Mouse (Mus musculus) MEL (cell line): Measurements from ENCODE around the gene P2ry13. TPM values are rescaled to one million over a fixed set of nuclear protein-coding genes. Genes with fewer than 3 reads are reported as not detected.
A peak's percentile ranks its signal among the peaks of the same experiment; 100 is the strongest.

ENCODE experiments used
- DNase-seq: peaks from one replicate; pipeline ENCODE4 v3.0.0; 2011; ENCODE audit warnings: low read depth, low spot score
- H3K27ac ChIP-seq: 2 replicates; pipeline ENCODE4 v1.5.1; 2012; ENCODE audit warnings: low read depth, mild to moderate bottlenecking, control low read depth, low read length, moderate library complexity; ENCODE audit not compliant: control insufficient read depth
- H3K27me3 ChIP-seq, 2 experiments: fragments of 150-350 bp in 1 of 2; sonication (generic) in 1 of 2; 2 replicates each; pipeline ENCODE4 v1.6.1; 2012; ENCODE audit warnings: low read length in 2 of 2, mild to moderate bottlenecking in 2 of 2, improper control_type of control experiment in 1 of 2, moderate library complexity in 1 of 2; ENCODE audit not compliant: insufficient read depth in 2 of 2, control insufficient read depth in 1 of 2
- H3K36me3 ChIP-seq, 2 experiments: 2 replicates each; pipeline ENCODE4 v1.6.1; 2012 to 2014; ENCODE audit warnings: low read length in 2 of 2, improper control_type of control experiment in 1 of 2, inconsistent platforms in 1 of 2, mild to moderate bottlenecking in 1 of 2; ENCODE audit not compliant: insufficient read depth in 2 of 2, control insufficient read depth in 1 of 2
- H3K4me1 ChIP-seq, 2 experiments: fragments of 150-350 bp in 1 of 2; sonication (generic) in 1 of 2; 2 replicates each; pipeline ENCODE4 v1.6.1; 2012; ENCODE audit warnings: low read length in 2 of 2, improper control_type of control experiment in 1 of 2, mild to moderate bottlenecking in 1 of 2; ENCODE audit not compliant: insufficient read depth in 2 of 2, control insufficient read depth in 1 of 2
- H3K4me3 ChIP-seq, 2 experiments: fragments of 150-350 bp in 1 of 2; sonication (generic) in 1 of 2; 2 replicates each; pipeline ENCODE4 v1.5.1; 2012; ENCODE audit warnings: low read depth in 2 of 2, low read length in 2 of 2, mild to moderate bottlenecking in 2 of 2, moderate library complexity in 2 of 2, control low read depth in 1 of 2, improper control_type of control experiment in 1 of 2; ENCODE audit not compliant: control insufficient read depth in 1 of 2, insufficient read depth in 1 of 2
- H3K79me2 ChIP-seq: 2 replicates; pipeline ENCODE4 v1.6.1; 2012; ENCODE audit warnings: mild to moderate bottlenecking, low read length, moderate library complexity; ENCODE audit not compliant: control insufficient read depth, poor library complexity, insufficient read depth
- H3K9ac ChIP-seq: 2 replicates; pipeline ENCODE4 v1.6.1; 2012; ENCODE audit warnings: low read depth, mild to moderate bottlenecking, control low read depth, low read length, moderate library complexity; ENCODE audit not compliant: control insufficient read depth, poor library complexity, severe bottlenecking
- H3K9me3 ChIP-seq: fragments of 150-350 bp; sonication (generic); replicated peaks from 2 replicates; pipeline ENCODE4 v1.6.1; 2012; ENCODE audit warnings: mild to moderate bottlenecking, low read length, improper control_type of control experiment, moderate library complexity; ENCODE audit not compliant: insufficient read depth
- BHLHE40 ChIP-seq: IDR thresholded peaks from 2 replicates; pipeline ENCODE4 v1.6.1; 2012; ENCODE audit warnings: low read depth, mild to moderate bottlenecking, inconsistent platforms, low read length, improper control_type of control experiment, borderline replicate concordance
- CHD1 ChIP-seq: IDR thresholded peaks from 2 replicates; pipeline ENCODE4 v1.6.1; 2012; ENCODE audit warnings: low read depth, mild to moderate bottlenecking, inconsistent platforms, low read length, improper control_type of control experiment
- CHD2 ChIP-seq: IDR thresholded peaks from 2 replicates; pipeline ENCODE4 v1.6.1; 2011; ENCODE audit warnings: low read length, improper control_type of control experiment
- CTCF ChIP-seq, 3 experiments: IDR thresholded peaks in 2 of 3; conservative IDR thresholded peaks in 1 of 3; 2 replicates each; pipeline ENCODE4 v1.5.1; 2011 to 2012; ENCODE audit warnings: low read length in 3 of 3, low read depth in 2 of 3, mild to moderate bottlenecking in 2 of 3, improper control_type of control experiment in 1 of 3, inconsistent platforms in 1 of 3, mixed read lengths in 1 of 3, moderate library complexity in 1 of 3; ENCODE audit not compliant: control insufficient read depth in 1 of 3, insufficient read depth in 1 of 3, poor library complexity in 1 of 3, severe bottlenecking in 1 of 3
- E2F4 ChIP-seq: IDR thresholded peaks from 2 replicates; pipeline ENCODE4 v1.6.1; 2011; ENCODE audit warnings: low read depth, low read length, improper control_type of control experiment, borderline replicate concordance
- ETS1 ChIP-seq: IDR thresholded peaks from 2 replicates; pipeline ENCODE4 v1.6.1; 2012; ENCODE audit warnings: low read depth, mild to moderate bottlenecking, inconsistent platforms, low read length, improper control_type of control experiment, moderate library complexity
- GABPA ChIP-seq: IDR thresholded peaks from 2 replicates; pipeline ENCODE4 v1.6.1; 2012; ENCODE audit warnings: low read depth, mild to moderate bottlenecking, inconsistent platforms, low read length, improper control_type of control experiment, moderate library complexity
- HCFC1 ChIP-seq: IDR thresholded peaks from 2 replicates; pipeline ENCODE4 v1.6.1; 2012; ENCODE audit warnings: low read depth, mild to moderate bottlenecking, inconsistent platforms, low read length, improper control_type of control experiment, moderate library complexity
- JUND ChIP-seq: IDR thresholded peaks from 2 replicates; pipeline ENCODE4 v1.6.1; 2011; ENCODE audit warnings: low read depth, mild to moderate bottlenecking, improper control_type of control experiment, low read length
- KAT2A ChIP-seq: conservative IDR thresholded peaks from 2 replicates; pipeline ENCODE4 v1.6.1; 2012; ENCODE audit warnings: low read depth, low read length, improper control_type of control experiment, inconsistent platforms
- MAFK ChIP-seq: IDR thresholded peaks from 2 replicates; pipeline ENCODE4 v1.6.1; 2011; ENCODE audit warnings: low read depth, mild to moderate bottlenecking, low read length, improper control_type of control experiment, borderline replicate concordance
- MAX ChIP-seq: IDR thresholded peaks from 2 replicates; pipeline ENCODE4 v1.6.1; 2011; ENCODE audit warnings: low read length, improper control_type of control experiment
- MEF2A ChIP-seq: IDR thresholded peaks from 2 replicates; pipeline ENCODE4 v1.6.1; 2014; ENCODE audit warnings: low read depth, mild to moderate bottlenecking, inconsistent platforms, low read length, improper control_type of control experiment; ENCODE audit not compliant: poor library complexity, insufficient replicate concordance, severe bottlenecking; ENCODE audit errors: extremely low read depth
- NELFE ChIP-seq: IDR thresholded peaks from 2 replicates; pipeline ENCODE4 v1.6.1; 2011; ENCODE audit warnings: low read depth, low read length, improper control_type of control experiment
- NRF1 ChIP-seq: IDR thresholded peaks from 2 replicates; pipeline ENCODE4 v1.6.1; 2014; ENCODE audit warnings: low read depth, mild to moderate bottlenecking, inconsistent platforms, low read length, improper control_type of control experiment, moderate library complexity; ENCODE audit not compliant: poor library complexity, insufficient read depth, severe bottlenecking
- RCOR1 ChIP-seq: IDR thresholded peaks from 2 replicates; pipeline ENCODE4 v1.6.1; 2012; ENCODE audit warnings: low read depth, mild to moderate bottlenecking, inconsistent platforms, low read length, improper control_type of control experiment
- SIN3A ChIP-seq: IDR thresholded peaks from 2 replicates; pipeline ENCODE4 v1.6.1; 2012; ENCODE audit warnings: low read length, improper control_type of control experiment, inconsistent platforms
- SMC3 ChIP-seq: IDR thresholded peaks from 2 replicates; pipeline ENCODE4 v1.6.1; 2011; ENCODE audit warnings: low read depth, low read length, improper control_type of control experiment
- TBP ChIP-seq: IDR thresholded peaks from 2 replicates; pipeline ENCODE4 v1.8.0; 2011; ENCODE audit warnings: low read depth, low read length, improper control_type of control experiment
- TCF12 ChIP-seq: IDR thresholded peaks from 2 replicates; pipeline ENCODE4 v1.6.1; 2014; ENCODE audit warnings: low read depth, mild to moderate bottlenecking, inconsistent platforms, low read length, improper control_type of control experiment, moderate library complexity
- USF1 ChIP-seq: IDR thresholded peaks from 2 replicates; pipeline ENCODE4 v1.6.1; 2014; ENCODE audit warnings: low read depth, mild to moderate bottlenecking, inconsistent platforms, low read length, improper control_type of control experiment, moderate library complexity
- USF2 ChIP-seq, 2 experiments: IDR thresholded peaks; 2 replicates each; pipeline ENCODE4 v1.6.1; 2011 to 2012; ENCODE audit warnings: improper control_type of control experiment in 2 of 2, low read length in 2 of 2, borderline replicate concordance in 1 of 2, inconsistent platforms in 1 of 2, low read depth in 1 of 2, mild to moderate bottlenecking in 1 of 2; ENCODE audit not compliant: insufficient read depth in 1 of 2
- ZC3H11A ChIP-seq: IDR thresholded peaks from 2 replicates; pipeline ENCODE4 v1.6.1; 2012; ENCODE audit warnings: low read depth, mild to moderate bottlenecking, inconsistent platforms, low read length, improper control_type of control experiment
- ZKSCAN1 ChIP-seq: IDR thresholded peaks from 2 replicates; pipeline ENCODE4 v1.6.1; 2012; ENCODE audit warnings: low read depth, mild to moderate bottlenecking, inconsistent platforms, low read length, improper control_type of control experiment, moderate library complexity
- ZMIZ1 ChIP-seq: IDR thresholded peaks from 2 replicates; pipeline ENCODE4 v1.6.1; 2012; ENCODE audit warnings: low read depth, mild to moderate bottlenecking, inconsistent platforms, low read length, improper control_type of control experiment, moderate library complexity
- ZNF384 ChIP-seq: IDR thresholded peaks from 2 replicates; pipeline ENCODE4 v1.6.1; 2012; ENCODE audit warnings: low read depth, mild to moderate bottlenecking, inconsistent platforms, low read length, improper control_type of control experiment
- polyA plus RNA-seq, 2 experiments: library from polyadenylated mRNA; stranded (reverse) in 1 of 2; unstranded in 1 of 2; fragments of >175 nt in 1 of 2; fragments of >200 nt in 1 of 2; gene quantifications; 2 replicates each; pipeline versions ENCODE4 v1.2.1 to v1.2.4; 2012; ENCODE audit warnings: low replicate concordance in 2 of 2, low read depth in 1 of 2; ENCODE audit not compliant: insufficient read length in 2 of 2, insufficient read depth in 1 of 2, missing spikeins in 1 of 2
- total RNA-seq: library from RNA; depleted of rRNA; stranded (reverse); fragments of 300-350 nt; gene quantifications from 2 replicates; pipeline ENCODE4 v1.2.3, GENCODE M21; 2012; rRNA removed

P2ry13 gene
- total RNA-seq (not detected in 2 replicates), polyA plus RNA-seq (not detected)

DNA sequence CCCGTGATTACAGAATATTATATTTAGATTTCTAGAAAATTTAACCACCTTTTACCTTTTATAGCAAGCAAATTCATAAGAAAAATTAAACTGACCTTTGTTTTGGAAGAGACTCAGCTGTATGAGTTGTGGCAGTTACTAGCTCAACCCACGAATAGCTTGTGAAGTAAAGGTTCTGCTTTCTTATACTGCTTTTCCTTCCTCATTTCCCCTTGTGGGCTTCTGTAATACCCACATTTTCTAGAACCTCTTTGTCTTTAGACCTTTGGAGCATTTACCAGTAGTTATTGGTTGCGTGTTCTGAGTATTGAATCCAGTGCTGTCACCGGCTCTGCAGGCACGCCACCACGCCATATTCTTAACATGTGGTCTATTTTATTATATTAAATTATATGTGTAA is at the start of gene P2ry13:
Gene P2ry13 (minus strand): TSS at position 156 of the 400 bp plus-strand sequence.
- H3K27me3 ChIP-seq: no peaks in the 10 kb centered on the region
- no peaks in the 10 kb centered on the region for H3K9me3 ChIP-seq
- no peaks in the 10 kb centered on the region for H3K4me1 ChIP-seq
- H3K27ac ChIP-seq: no peak within 1 kb of the TSS
- no peak for TF ChIP-seq ETS1
- no peak for TF ChIP-seq MAX
- TF ChIP-seq ZC3H11A: no peak
- no peak for TF ChIP-seq ZKSCAN1
- no peak for TF ChIP-seq MEF2A
- no peak for TF ChIP-seq ZNF384
- no peak for TF ChIP-seq TBP
- TF ChIP-seq HCFC1: no peak
- no peak for TF ChIP-seq SMC3
- TF ChIP-seq CHD2: no peak
- TF ChIP-seq RCOR1: no peak
- TF ChIP-seq JUND: no peak
- TF ChIP-seq NELFE: no peak
- no peak for TF ChIP-seq GABPA
- TF ChIP-seq ZMIZ1: no peak
- no peak for TF ChIP-seq BHLHE40
- TF ChIP-seq USF1: no peak
- TF ChIP-seq TCF12: no peak
- DNase-seq: peak; percentile 13
- H3K4me3 ChIP-seq: no peak within 1 kb of the TSS
- H3K9ac ChIP-seq: no peak within 1 kb of the TSS
- H3K36me3 ChIP-seq: no peaks in the 10 kb centered on the region
- no peaks in the 10 kb centered on the region for H3K79me2 ChIP-seq

DNA sequence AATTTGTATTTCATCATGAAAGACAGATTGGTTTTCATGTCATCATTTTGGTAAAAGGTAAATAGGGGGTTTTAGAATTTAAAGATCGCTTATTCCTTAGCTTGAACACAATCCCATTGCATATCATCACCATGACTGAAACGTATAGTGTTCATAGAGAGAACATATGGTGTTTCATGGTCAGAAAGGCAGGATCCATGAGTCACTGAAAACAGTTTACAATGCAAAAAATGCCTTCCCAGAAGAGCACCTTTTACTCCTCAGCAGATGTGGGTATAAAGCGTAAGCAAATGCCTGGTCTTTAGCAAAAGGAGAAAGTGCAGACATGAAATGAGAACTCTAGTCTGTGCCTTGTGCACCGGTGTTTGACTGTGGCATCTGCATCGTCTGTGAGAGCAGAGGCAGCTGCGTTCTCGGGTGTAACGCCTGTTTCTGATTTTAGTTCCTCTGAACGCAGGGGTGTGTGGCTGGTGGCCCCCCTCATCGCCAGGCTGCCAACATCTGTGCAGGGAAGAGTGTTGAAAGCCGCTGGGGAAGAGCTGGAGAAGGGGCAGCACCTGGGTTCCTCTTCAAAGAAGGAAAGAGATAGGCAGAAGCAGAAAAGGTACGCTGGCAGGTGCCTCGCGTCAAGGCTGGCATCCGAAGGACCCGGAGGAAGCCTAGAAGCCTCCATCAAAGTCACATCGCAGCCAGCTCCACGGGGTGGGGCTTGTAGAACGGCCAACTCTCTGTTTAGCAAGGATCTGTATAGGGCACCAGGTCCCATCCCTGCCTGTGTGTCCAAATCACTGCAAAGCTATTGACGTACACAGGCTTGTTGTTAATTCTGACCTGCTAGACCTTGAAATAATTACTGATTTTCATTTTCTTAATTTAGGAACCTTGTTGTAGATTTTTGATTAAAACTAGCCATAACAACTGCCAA is 47.3 kb upstream of the P2ry13 start:
- Histone ChIP-seq H3K4me1 (no peaks in the 10 kb centered on the region), H3K9me3 (no peaks in the 10 kb centered on the region), H3K4me3 (no peak overlapping the region), H3K27ac (no peak overlapping the region), H3K36me3 (no peaks in the 10 kb centered on the region), H3K27me3 (no peaks in the 10 kb centered on the region; a peak in 1 of 4 replicates), H3K9ac (no peak overlapping the region), H3K79me2 (no peaks in the 10 kb centered on the region)
- no peak for TF ChIP-seq KAT2A
- TF ChIP-seq CTCF (IDR thresholded peaks at IDR 0.05 in 2 of 3, conservative IDR thresholded peaks at IDR 0.05 in 1 of 3; ENCODE audit: control insufficient read depth in 1 of 3, insufficient read depth in 1 of 3, low read depth in 2 of 3, low read length in 3 of 3, poor library complexity in 1 of 3, severe bottlenecking in 1 of 3): no peak
- TF ChIP-seq USF2 (IDR thresholded peaks at IDR 0.05; ENCODE audit: borderline replicate concordance in 1 of 2, insufficient read depth in 1 of 2, low read depth in 1 of 2, low read length in 2 of 2): no peak
- no peak for TF ChIP-seq USF1
- no peak for TF ChIP-seq E2F4
- TF ChIP-seq ETS1: no peak
- TF ChIP-seq JUND: no peak
- no peak for TF ChIP-seq RCOR1
- no peak for TF ChIP-seq CHD2
- TF ChIP-seq ZMIZ1: no peak
- TF ChIP-seq SIN3A: no peak
- no peak for TF ChIP-seq NRF1
- TF ChIP-seq GABPA: no peak
- TF ChIP-seq NELFE: no peak
- TF ChIP-seq CHD1: no peak
- TF ChIP-seq MAFK: no peak
- no peak for TF ChIP-seq ZKSCAN1
- no peak for TF ChIP-seq ZNF384
- DNase-seq: no peak
